14 mouse cellular contexts compared by ENCODE assay signal in genomic region chr1:140451461-140451860, GRCm38 (mm10).
"Had no signal": no experiment of that assay in that cellular context is flagged by ENCODE, and none has a peak within 500 bp of the region (broad histone marks: within the 10 kb centered on the region; RNA-seq: fewer than 3 reads in every experiment).

No protein-coding gene starts in this region.

- H3K4me2 ChIP-seq: limb, embryonic 12.5 days; liver, embryonic 15.5 days; midbrain, embryonic 11.5 days had no signal

- H3K27ac ChIP-seq: limb, embryonic 12.5 days; liver, embryonic 15.5 days; macrophage had no signal

- ATAC-seq: inflammation-experienced regulatory T-cells, adult 6 months; intestine, postnatal 0 days; midbrain, embryonic 16.5 days had no signal

- H3K4me3 ChIP-seq: limb, embryonic 12.5 days; liver, embryonic 15.5 days; megakaryocyte, embryonic 14.5 days had no signal

- H3K9me3 ChIP-seq: limb, embryonic 12.5 days; liver, embryonic 15.5 days; megakaryocyte, embryonic 14.5 days had no signal

- H3K9ac ChIP-seq: limb, embryonic 12.5 days; liver, embryonic 15.5 days had no signal

- DNase-seq: layer of hippocampus, adult 9-11 months; layer of hippocampus, postnatal 36 days; lung, adult 2 months; lung, postnatal 10 days; right cerebral cortex, postnatal 14 days; thymus, postnatal 4 days had no signal

- H3K27me3 ChIP-seq: limb, embryonic 12.5 days; liver, embryonic 15.5 days; megakaryocyte, embryonic 14.5 days had no signal

- H3K36me3 ChIP-seq: limb, embryonic 12.5 days; liver, embryonic 15.5 days had no signal

- H3K4me1 ChIP-seq: limb, embryonic 12.5 days; liver, embryonic 15.5 days; megakaryocyte, embryonic 14.5 days had no signal
